Comparison of ENCODE assay signal across 9 mouse cellular contexts in the genomic region with DNA sequence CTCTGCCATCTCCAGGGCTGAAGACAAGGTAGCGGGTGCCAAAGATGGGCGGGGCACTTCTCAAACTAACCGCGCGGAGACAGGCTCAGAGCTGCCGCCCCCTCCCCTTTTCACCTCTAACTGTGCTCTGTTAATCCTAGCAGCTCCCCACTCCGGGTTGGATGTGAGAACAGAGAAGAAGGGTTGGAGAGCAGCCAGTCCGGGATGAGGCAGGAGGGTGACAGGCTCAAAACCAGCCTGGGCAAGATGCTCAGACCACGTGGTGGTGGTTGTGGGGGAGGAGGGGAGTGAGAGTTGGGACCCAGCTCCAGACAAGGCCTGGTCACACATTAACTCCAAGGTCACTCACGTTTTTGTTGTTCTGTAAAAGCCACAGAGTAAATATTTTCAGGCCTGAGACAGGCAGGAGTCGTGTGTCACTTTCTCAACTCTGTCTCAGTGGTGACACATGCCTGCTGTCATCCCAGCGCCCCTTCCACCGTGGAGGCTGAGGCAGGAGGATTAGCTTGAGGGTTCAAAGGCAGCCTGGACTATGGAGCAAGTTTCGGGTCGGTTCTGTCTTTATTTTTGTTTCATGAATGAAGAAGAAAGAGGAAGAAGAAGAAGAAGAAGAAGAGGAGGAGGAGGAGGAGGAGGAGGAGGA. TPM values are rescaled to one million over a fixed set of nuclear protein-coding genes. Genes with fewer than 3 reads are reported as not detected.
DNase-seq lines count a peak whose midpoint lies in the region; ATAC-seq and TF ChIP-seq lines count a peak whose summit lies in the region.
"Had no signal": no experiment of that assay in that cellular context is flagged by ENCODE, and none has a peak within 500 bp of the region (broad histone marks: within the 10 kb centered on the region; RNA-seq: fewer than 3 reads in every experiment).

No protein-coding gene starts in this region.

- H3K4me3 ChIP-seq in lung, embryonic 16.5 days (ENCODE audit: low read length), result peak overlapping the region; percentile 83
- H3K4me3 ChIP-seq in lung, adult 2 months (replicated peaks; ENCODE audit: extremely low read depth, low read depth, low read length), result no peak overlapping the region
- peak overlapping the region; percentile 74 for H3K4me3 ChIP-seq in forebrain, embryonic 13.5 days
- peak overlapping the region; percentile 84 for H3K4me3 ChIP-seq in hindbrain, postnatal 0 days (ENCODE audit: low read length)
- peak overlapping the region; percentile 77 for H3K4me3 ChIP-seq in limb, embryonic 14.5 days (replicated peaks; ENCODE audit: low read length)
- peak overlapping the region; percentile 86 for H3K4me3 ChIP-seq in olfactory bulb, adult 2 months (ENCODE audit: insufficient read depth, low read depth, low read length)

- H3K27ac ChIP-seq in lung, embryonic 16.5 days (ENCODE audit: low read length), result no peak overlapping the region
- peak overlapping the region; percentile 92 for H3K27ac ChIP-seq in forebrain, embryonic 13.5 days
- peak overlapping the region; percentile 98 for H3K27ac ChIP-seq in hindbrain, postnatal 0 days
- H3K27ac ChIP-seq in limb, embryonic 14.5 days (replicated peaks; ENCODE audit: low read depth, low read length), result no peak overlapping the region
- peak overlapping the region; percentile 83; the same call in 1 of the 2 replicates for H3K27ac ChIP-seq in olfactory bulb, adult 2 months (ENCODE audit: insufficient read depth, low read depth, low read length)

- WGBS in lung, embryonic 16.5 days, result 15% methylated on average over 15 of the region's 15 CpGs
- WGBS in lung, adult 2 months, result 17% methylated on average over 15 of the region's 15 CpGs
- 14% methylated on average over 15 of the region's 15 CpGs for WGBS in forebrain, embryonic 13.5 days
- 17% methylated on average over 15 of the region's 15 CpGs for WGBS in hindbrain, postnatal 0 days
- WGBS in limb, embryonic 14.5 days, result 19% methylated on average over 15 of the region's 15 CpGs
- WGBS in olfactory bulb, adult 2 months, result 21% methylated on average over 15 of the region's 15 CpGs

- no peak for TF ChIP-seq CTCF in lung, adult 2 months (IDR thresholded peaks at IDR 0.05; ENCODE audit: insufficient read depth, low read length)
- TF ChIP-seq CTCF in hindbrain, postnatal 0 days (IDR thresholded peaks at IDR 0.05; ENCODE audit: low read depth), result no peak
- TF ChIP-seq CTCF in olfactory bulb, adult 2 months (IDR thresholded peaks at IDR 0.05; ENCODE audit: insufficient read depth, low read depth, low read length), result no peak

- H3K4me2 ChIP-seq in lung, embryonic 16.5 days (ENCODE audit: low read depth, low read length), result peak overlapping the region; percentile 98
- H3K4me2 ChIP-seq in forebrain, embryonic 13.5 days, result peak overlapping the region; percentile 90
- H3K4me2 ChIP-seq in hindbrain, postnatal 0 days (ENCODE audit: low read depth, low read length), result peak overlapping the region; percentile 80
- H3K4me2 ChIP-seq in limb, embryonic 14.5 days (replicated peaks; ENCODE audit: low read depth, low read length, severe bottlenecking), result peak overlapping the region; percentile 75

- no peak for TF ChIP-seq POLR2A in lung, adult 2 months (IDR thresholded peaks at IDR 0.05; ENCODE audit: borderline replicate concordance, extremely low read depth, low read depth, low read length)
- TF ChIP-seq POLR2A in limb, embryonic 14.5 days (IDR thresholded peaks at IDR 0.05; ENCODE audit: borderline replicate concordance, extremely low read depth, insufficient read depth, insufficient read length), result no peak
- TF ChIP-seq POLR2A in olfactory bulb, adult 2 months (IDR thresholded peaks at IDR 0.05; ENCODE audit: insufficient read depth, low read depth, low read length), result no peak

- peaks cover 36% of the 10 kb centered on the region for H3K4me1 ChIP-seq in lung, embryonic 16.5 days (replicated peaks; ENCODE audit: control insufficient read depth, insufficient read depth, low read length)
- peaks cover 26% of the 10 kb centered on the region for H3K4me1 ChIP-seq in lung, adult 2 months (ENCODE audit: control insufficient read depth, insufficient read depth, low read length)
- peaks cover 56% of the 10 kb centered on the region for H3K4me1 ChIP-seq in forebrain, embryonic 13.5 days
- H3K4me1 ChIP-seq in hindbrain, postnatal 0 days (ENCODE audit: insufficient read depth, low read length), result peaks cover 31% of the 10 kb centered on the region
- peaks cover 20% of the 10 kb centered on the region for H3K4me1 ChIP-seq in limb, embryonic 14.5 days (ENCODE audit: control insufficient read depth, insufficient read depth, low read length)
- peaks cover 53% of the 10 kb centered on the region for H3K4me1 ChIP-seq in olfactory bulb, adult 2 months (ENCODE audit: control insufficient read depth, insufficient read depth, low read length)

- no peaks in the 10 kb centered on the region for H3K36me3 ChIP-seq in lung, embryonic 16.5 days (ENCODE audit: control insufficient read depth, insufficient read depth, low read length)
- no peaks in the 10 kb centered on the region for H3K36me3 ChIP-seq in forebrain, embryonic 13.5 days (ENCODE audit: poor library complexity, severe bottlenecking)
- no peaks in the 10 kb centered on the region for H3K36me3 ChIP-seq in hindbrain, postnatal 0 days (ENCODE audit: insufficient read depth, low read length)
- no peaks in the 10 kb centered on the region for H3K36me3 ChIP-seq in limb, embryonic 14.5 days (ENCODE audit: control insufficient read depth, insufficient read depth, low read length)

- H3K27me3 ChIP-seq in lung, embryonic 16.5 days (ENCODE audit: control insufficient read depth, insufficient read depth, low read depth, low read length), result no peaks in the 10 kb centered on the region
- H3K27me3 ChIP-seq in forebrain, embryonic 13.5 days, result peaks cover 19% of the 10 kb centered on the region
- no peaks in the 10 kb centered on the region for H3K27me3 ChIP-seq in hindbrain, postnatal 0 days (ENCODE audit: insufficient read depth, low read length)
- H3K27me3 ChIP-seq in limb, embryonic 14.5 days (ENCODE audit: control insufficient read depth, insufficient read depth, low read length), result 0 out of 2 replicates have a peak, but pooled peaks cover 4% of the 10 kb centered on the region

- no peaks in the 10 kb centered on the region for H3K9me3 ChIP-seq in lung, embryonic 16.5 days (ENCODE audit: control insufficient read depth, low read length)
- H3K9me3 ChIP-seq in forebrain, embryonic 13.5 days (replicated peaks), result no peaks in the 10 kb centered on the region
- H3K9me3 ChIP-seq in hindbrain, postnatal 0 days (ENCODE audit: low read length), result no peaks in the 10 kb centered on the region
- H3K9me3 ChIP-seq in limb, embryonic 14.5 days (ENCODE audit: control insufficient read depth, low read length), result no peaks in the 10 kb centered on the region

- no peak for DNase-seq in lung, adult 2 months
- DNase-seq in T-cell, adult 2 months (ENCODE audit: low spot score), result peak; percentile 29
- peak; percentile 73 for DNase-seq in hindbrain, postnatal 0 days (ENCODE audit: low spot score)
- no peak for DNase-seq in limb, embryonic 14.5 days (ENCODE audit: low spot score)

- no peak overlapping the region; the same call in 1 of the 2 replicates for H3K9ac ChIP-seq in lung, embryonic 16.5 days (ENCODE audit: low read length)
- peak overlapping the region; percentile 85 for H3K9ac ChIP-seq in forebrain, embryonic 13.5 days
- peak overlapping the region; percentile 88; the same call in 1 of the 2 replicates for H3K9ac ChIP-seq in hindbrain, postnatal 0 days (replicated peaks; ENCODE audit: low read length)
- no peak overlapping the region for H3K9ac ChIP-seq in limb, embryonic 14.5 days (ENCODE audit: low read depth, low read length, severe bottlenecking)

- ATAC-seq in lung, embryonic 16.5 days (ENCODE audit: low read depth), result no peak
- peak; percentile 7 for ATAC-seq in forebrain, embryonic 13.5 days
- peak; percentile 4; the same call in 1 of the 2 replicates for ATAC-seq in hindbrain, postnatal 0 days
- ATAC-seq in limb, embryonic 14.5 days (ENCODE audit: low FRiP score, low read depth), result no peak
- no peak for ATAC-seq in monocyte, adult 5-6 weeks (replicated peaks; ENCODE audit: insufficient number of reproducible peaks, low FRiP score, low TSS enrichment, poor library complexity, severe bottlenecking)

RNA-seq across cellular contexts. Expression of a gene that starts 23.8 kb away (rescaled TPM):
- 92.5 and 106 TPM in 2 replicates for polyA plus RNA-seq in lung, embryonic 16.5 days (2015; fragmentation: Nextera tagmentation; extraction: Ambion mirVana)
- 89.6 and 103 TPM in 2 replicates for polyA plus RNA-seq in lung, adult 2 months (2012; rRNA removed)
- 18.5 and 25.2 TPM in 2 replicates for polyA plus RNA-seq in forebrain, embryonic 13.5 days (2015; fragmentation: Nextera tagmentation; extraction: Ambion mirVana)
- total RNA-seq in hindbrain, postnatal 0 days (2014; rRNA removed), result 17.2 and 26.5 TPM in 2 replicates
- polyA plus RNA-seq in hindbrain, postnatal 0 days (2015; fragmentation: Nextera tagmentation; extraction: Ambion mirVana), result 33.8 and 34.6 TPM in 2 replicates
- 38.1 and 56.4 TPM in 2 replicates for polyA plus RNA-seq in limb, embryonic 14.5 days (2012; rRNA removed)
- polyA plus RNA-seq in limb, embryonic 14.5 days (2014; fragmentation: Nextera tagmentation; extraction: Ambion mirVana), result 97.3 and 98.9 TPM in 2 replicates
- polyA plus RNA-seq in olfactory bulb, adult 2 months (2012; ENCODE audit: insufficient read depth, insufficient read length, low replicate concordance, missing spikeins), result not detected in 2 replicates
- total RNA-seq in monocyte, adult 5-6 weeks (2017), result 4.1 to 7.6 TPM (median 5.1 TPM) in 3 replicates

RNA-seq across cellular contexts. Expression of a gene that starts 38.8 kb away (rescaled TPM):
- 7.9 and 9.0 TPM in 2 replicates for polyA plus RNA-seq in lung, embryonic 16.5 days (2015; fragmentation: Nextera tagmentation; extraction: Ambion mirVana)
- polyA plus RNA-seq in lung, adult 2 months (2012; rRNA removed), result 8.8 and 10.1 TPM in 2 replicates
- polyA plus RNA-seq in forebrain, embryonic 13.5 days (2015; fragmentation: Nextera tagmentation; extraction: Ambion mirVana), result 1.8 TPM in 2 replicates
- total RNA-seq in hindbrain, postnatal 0 days (2014; rRNA removed), result 2.9 and 3.7 TPM in 2 replicates
- 1.4 and 1.7 TPM in 2 replicates for polyA plus RNA-seq in hindbrain, postnatal 0 days (2015; fragmentation: Nextera tagmentation; extraction: Ambion mirVana)
- polyA plus RNA-seq in limb, embryonic 14.5 days (2012; rRNA removed), result 7.5 and 7.8 TPM in 2 replicates
- polyA plus RNA-seq in limb, embryonic 14.5 days (2014; fragmentation: Nextera tagmentation; extraction: Ambion mirVana), result 4.3 and 4.6 TPM in 2 replicates
- polyA plus RNA-seq in olfactory bulb, adult 2 months (2012; ENCODE audit: insufficient read depth, insufficient read length, low replicate concordance, missing spikeins), result not detected in 2 replicates
- total RNA-seq in monocyte, adult 5-6 weeks (2017), result 3.9 to 7.9 TPM (median 6.3 TPM) in 3 replicates

RNA-seq across cellular contexts. Expression of a gene that starts 42.8 kb away (rescaled TPM):
- 1.2 and 1.7 TPM in 2 replicates for polyA plus RNA-seq in lung, embryonic 16.5 days (2015; fragmentation: Nextera tagmentation; extraction: Ambion mirVana)
- polyA plus RNA-seq in lung, adult 2 months (2012; rRNA removed), result 3.6 and 5.9 TPM in 2 replicates
- polyA plus RNA-seq in forebrain, embryonic 13.5 days (2015; fragmentation: Nextera tagmentation; extraction: Ambion mirVana), result 2.1 and 2.3 TPM in 2 replicates
- total RNA-seq in hindbrain, postnatal 0 days (2014; rRNA removed), result 7.5 TPM in 2 replicates
- polyA plus RNA-seq in hindbrain, postnatal 0 days (2015; fragmentation: Nextera tagmentation; extraction: Ambion mirVana), result 2.7 and 4.0 TPM in 2 replicates
- 6.8 and 9.5 TPM in 2 replicates for polyA plus RNA-seq in limb, embryonic 14.5 days (2012; rRNA removed)
- 0.99 and 1.2 TPM in 2 replicates for polyA plus RNA-seq in limb, embryonic 14.5 days (2014; fragmentation: Nextera tagmentation; extraction: Ambion mirVana)
- not detected in 2 replicates for polyA plus RNA-seq in olfactory bulb, adult 2 months (2012; ENCODE audit: insufficient read depth, insufficient read length, low replicate concordance, missing spikeins)
- not detected in 3 replicates for total RNA-seq in monocyte, adult 5-6 weeks (2017)
- total RNA-seq: common myeloid progenitor, adult 5-6 weeks had no signal

RNA-seq across cellular contexts. Expression of a gene that starts 47.4 kb away (rescaled TPM):
- polyA plus RNA-seq in lung, embryonic 16.5 days (2015; fragmentation: Nextera tagmentation; extraction: Ambion mirVana), result 3.0 and 3.1 TPM in 2 replicates
- polyA plus RNA-seq in lung, adult 2 months (2012; rRNA removed), result 3.7 and 6.3 TPM in 2 replicates
- polyA plus RNA-seq in forebrain, embryonic 13.5 days (2015; fragmentation: Nextera tagmentation; extraction: Ambion mirVana), result 4.2 and 5.8 TPM in 2 replicates
- total RNA-seq in hindbrain, postnatal 0 days (2014; rRNA removed), result 2.1 and 3.3 TPM in 2 replicates
- 5.3 and 7.0 TPM in 2 replicates for polyA plus RNA-seq in hindbrain, postnatal 0 days (2015; fragmentation: Nextera tagmentation; extraction: Ambion mirVana)
- polyA plus RNA-seq in limb, embryonic 14.5 days (2012; rRNA removed), result 4.3 and 5.0 TPM in 2 replicates
- 1.1 and 2.9 TPM in 2 replicates for polyA plus RNA-seq in limb, embryonic 14.5 days (2014; fragmentation: Nextera tagmentation; extraction: Ambion mirVana)
- polyA plus RNA-seq in olfactory bulb, adult 2 months (2012; ENCODE audit: insufficient read depth, insufficient read length, low replicate concordance, missing spikeins), result not detected in 2 replicates
- total RNA-seq in monocyte, adult 5-6 weeks (2017), result 2.3 to 3.7 TPM in 2 of 3 replicates, not detected in the other

RNA-seq across cellular contexts. Expression of a gene that starts 47.4 kb away (rescaled TPM):
- polyA plus RNA-seq in lung, embryonic 16.5 days (2015; fragmentation: Nextera tagmentation; extraction: Ambion mirVana), result 71.4 and 73.1 TPM in 2 replicates
- polyA plus RNA-seq in lung, adult 2 months (2012; rRNA removed), result 79.2 and 83.4 TPM in 2 replicates
- polyA plus RNA-seq in forebrain, embryonic 13.5 days (2015; fragmentation: Nextera tagmentation; extraction: Ambion mirVana), result 76.7 and 87.3 TPM in 2 replicates
- total RNA-seq in hindbrain, postnatal 0 days (2014; rRNA removed), result 146 TPM in 2 replicates
- polyA plus RNA-seq in hindbrain, postnatal 0 days (2015; fragmentation: Nextera tagmentation; extraction: Ambion mirVana), result 111 and 114 TPM in 2 replicates
- polyA plus RNA-seq in limb, embryonic 14.5 days (2012; rRNA removed), result 54.3 and 66.7 TPM in 2 replicates
- 60.0 and 63.7 TPM in 2 replicates for polyA plus RNA-seq in limb, embryonic 14.5 days (2014; fragmentation: Nextera tagmentation; extraction: Ambion mirVana)
- polyA plus RNA-seq in olfactory bulb, adult 2 months (2012; ENCODE audit: insufficient read depth, insufficient read length, low replicate concordance, missing spikeins), result not detected in 2 replicates
- total RNA-seq in monocyte, adult 5-6 weeks (2017), result 18.6 to 22.3 TPM (median 20.9 TPM) in 3 replicates

Comparison
In these comparisons a context has a peak if more than half of its experiments do, and no peak if none do; other contexts are left out.
1. ATAC-seq: peak in forebrain, embryonic 13.5 days (single experiment) and hindbrain, postnatal 0 days (single experiment); none in lung, embryonic 16.5 days (single experiment), limb, embryonic 14.5 days (single experiment) and monocyte, adult 5-6 weeks (single experiment).
2. H3K27ac ChIP-seq: peak in forebrain, embryonic 13.5 days (single experiment), hindbrain, postnatal 0 days (single experiment) and olfactory bulb, adult 2 months (single experiment); none in lung, embryonic 16.5 days (single experiment) and limb, embryonic 14.5 days (single experiment).
3. H3K9ac ChIP-seq: peak in forebrain, embryonic 13.5 days (single experiment) and hindbrain, postnatal 0 days (single experiment); none in lung, embryonic 16.5 days (single experiment) and limb, embryonic 14.5 days (single experiment).
4. DNase-seq: peak in T-cell, adult 2 months (single experiment) and hindbrain, postnatal 0 days (single experiment); none in lung, adult 2 months (single experiment) and limb, embryonic 14.5 days (single experiment).
5. Peak in every context shown above with its lines, with median percentiles within 50 percentile points of each other: H3K4me2 ChIP-seq.